ENCODE assay signal across 21 mouse cellular contexts in the genomic region with DNA sequence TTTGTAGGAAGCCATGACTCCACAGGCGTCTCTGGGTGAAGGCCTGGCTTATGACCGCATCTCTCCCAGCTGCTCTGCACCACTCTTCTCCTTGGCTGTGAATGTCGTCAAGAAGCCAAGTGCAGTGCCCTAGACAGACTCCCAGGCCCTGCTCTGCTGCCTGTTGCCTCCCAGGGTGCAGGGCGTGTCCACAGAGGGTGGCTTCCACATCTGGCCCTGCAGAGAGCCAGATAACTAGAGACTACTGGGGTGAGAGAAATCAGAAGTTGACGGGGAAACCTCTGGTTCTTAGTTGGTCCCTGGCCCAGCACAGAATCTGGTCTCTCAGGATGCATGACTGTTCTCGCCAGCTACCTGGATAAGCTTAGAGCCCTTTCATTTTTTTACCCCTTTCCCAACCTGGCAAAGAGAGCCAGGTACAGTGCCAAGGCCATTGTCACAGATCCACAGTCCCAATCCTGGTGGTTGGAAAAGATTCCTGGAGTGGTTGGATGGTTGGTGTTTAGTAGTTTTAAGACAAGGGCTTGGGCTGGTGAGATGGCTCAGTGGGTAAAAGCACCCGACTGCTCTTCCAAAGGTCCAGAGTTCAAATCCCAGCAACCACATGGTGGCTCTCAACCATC. TPM values are rescaled to one million over a fixed set of nuclear protein-coding genes. Genes with fewer than 3 reads are reported as not detected.
A peak's percentile ranks its signal among the peaks of the same experiment; 100 is the strongest.
DNase-seq lines count a peak whose midpoint lies in the region; ATAC-seq and TF ChIP-seq lines count a peak whose summit lies in the region.
"Had no signal": no experiment of that assay in that cellular context is flagged by ENCODE, and none has a peak within 500 bp of the region (broad histone marks: within the 10 kb centered on the region; RNA-seq: fewer than 3 reads in every experiment).

No protein-coding gene starts in this region.

- no peaks in the 10 kb centered on the region for H3K4me1 ChIP-seq in kidney, embryonic 15.5 days
- H3K4me1 ChIP-seq in kidney, embryonic 16.5 days (ENCODE audit: insufficient read depth, low read length): no peaks in the 10 kb centered on the region
- H3K4me1 ChIP-seq in liver, embryonic 14.5 days (replicated peaks; ENCODE audit: control insufficient read depth in 2 of 2, insufficient read depth in 2 of 2, low read length in 1 of 2): peaks cover 17 to 20% of the 10 kb centered on the region in 2 experiments
- no peaks in the 10 kb centered on the region for H3K4me1 ChIP-seq in stomach, embryonic 16.5 days (ENCODE audit: control insufficient read depth, insufficient read depth, low read length)

- TF ChIP-seq EP300 in liver, embryonic 14.5 days (IDR thresholded peaks at IDR 0.05; ENCODE audit: low read depth): peak; percentile 82

- 0 out of 2 replicates have a peak, but pooled peaks have one; percentile 7 for TF ChIP-seq CTCF in liver, embryonic 14.5 days (IDR thresholded peaks at IDR 0.05; ENCODE audit: low read depth)

- 84% methylated on average over 7 of the region's 7 CpGs for WGBS in kidney, embryonic 15.5 days
- WGBS in kidney, embryonic 16.5 days: 88% methylated on average over 7 of the region's 7 CpGs
- WGBS in liver, embryonic 14.5 days (ENCODE audit: insufficient replicate concordance): 24% methylated on average over 7 of the region's 7 CpGs
- 81% methylated on average over 7 of the region's 7 CpGs for WGBS in stomach, embryonic 16.5 days

- H3K27me3 ChIP-seq in kidney, embryonic 15.5 days: no peaks in the 10 kb centered on the region
- no peaks in the 10 kb centered on the region for H3K27me3 ChIP-seq in kidney, embryonic 16.5 days (ENCODE audit: insufficient read depth, low read length)
- H3K27me3 ChIP-seq in liver, embryonic 14.5 days (ENCODE audit: control insufficient read depth, insufficient read depth, low read length): no peaks in the 10 kb centered on the region
- no peaks in the 10 kb centered on the region for H3K27me3 ChIP-seq in stomach, embryonic 16.5 days (ENCODE audit: control insufficient read depth, insufficient read depth, low read length)
- H3K27me3 ChIP-seq: embryonic facial prominence, embryonic 13.5 days; midbrain, embryonic 15.5 days had no signal

- intact Hi-C loops in left cerebral cortex, postnatal 25 days (cut with DNase I): no loop called here

- ATAC-seq in kidney, embryonic 15.5 days (replicated peaks; ENCODE audit: low FRiP score): peak; percentile 75; the same call in 1 of the 2 replicates
- ATAC-seq in kidney, embryonic 16.5 days (ENCODE audit: low FRiP score, low TSS enrichment): no peak
- ATAC-seq in liver, embryonic 14.5 days (ENCODE audit: insufficient read depth): peak; percentile 100
- no peak for ATAC-seq in stomach, embryonic 16.5 days (ENCODE audit: insufficient read depth, low FRiP score)
- ATAC-seq: forebrain, embryonic 16.5 days; inflammation-experienced regulatory T-cells, adult 6 months; midbrain, embryonic 15.5 days had no signal

- no peak overlapping the region for H3K4me3 ChIP-seq in kidney, embryonic 15.5 days (replicated peaks)
- H3K4me3 ChIP-seq in kidney, embryonic 16.5 days (ENCODE audit: low read length): no peak overlapping the region
- no peak overlapping the region for H3K4me3 ChIP-seq in liver, embryonic 14.5 days (ENCODE audit: insufficient read depth in 1 of 2, low read depth in 2 of 2, low read length in 2 of 2)
- no peak overlapping the region for H3K4me3 ChIP-seq in stomach, embryonic 16.5 days (replicated peaks; ENCODE audit: low read length)
- H3K4me3 ChIP-seq: embryonic facial prominence, embryonic 13.5 days; midbrain, embryonic 15.5 days had no signal

- H3K9ac ChIP-seq in kidney, embryonic 15.5 days: no peak overlapping the region
- no peak overlapping the region for H3K9ac ChIP-seq in kidney, embryonic 16.5 days (replicated peaks; ENCODE audit: low read length)
- H3K9ac ChIP-seq in liver, embryonic 14.5 days (replicated peaks): peak overlapping the region; percentile 39
- H3K9ac ChIP-seq in stomach, embryonic 16.5 days (ENCODE audit: low read length): no peak overlapping the region
- H3K9ac ChIP-seq: embryonic facial prominence, embryonic 13.5 days; midbrain, embryonic 15.5 days had no signal

- DNase-seq in c-Kit-positive CD71-positive TER-119-positive erythroid progenitor cells, embryonic 14.5 days (ENCODE audit: low spot score): peak; percentile 85
- peak; percentile 83 to 88 (median 86) for DNase-seq in liver, embryonic 14.5 days (ENCODE audit: low read depth in 3 of 3, low spot score in 3 of 3)
- no peak for DNase-seq in gastrocnemius, adult 18-20 months (ENCODE audit: low spot score)
- DNase-seq in left cerebral cortex, postnatal 25 days (ENCODE audit: low spot score in 2 of 2): no peak
- DNase-seq in ovary, postnatal 14 days (ENCODE audit: low spot score): no peak
- DNase-seq: adrenal gland, postnatal 10 days; cerebellum, adult 9-11 months; gastrocnemius, postnatal 14 days; heart, postnatal 10 days; lung, postnatal 10 days had no signal

- no peak overlapping the region for H3K27ac ChIP-seq in kidney, embryonic 15.5 days
- no peak overlapping the region for H3K27ac ChIP-seq in kidney, embryonic 16.5 days (ENCODE audit: low read length)
- H3K27ac ChIP-seq in liver, embryonic 14.5 days: peak overlapping the region; percentile 88
- H3K27ac ChIP-seq in stomach, embryonic 16.5 days (ENCODE audit: low read length): peak overlapping the region; percentile 26; the same call in 1 of the 2 replicates
- H3K27ac ChIP-seq: midbrain, embryonic 15.5 days had no signal

- H3K4me2 ChIP-seq in kidney, embryonic 15.5 days: no peak overlapping the region
- no peak overlapping the region for H3K4me2 ChIP-seq in kidney, embryonic 16.5 days (replicated peaks; ENCODE audit: low read depth, low read length)
- H3K4me2 ChIP-seq in liver, embryonic 14.5 days (ENCODE audit: low read depth): peak overlapping the region; percentile 50
- no peak overlapping the region for H3K4me2 ChIP-seq in stomach, embryonic 16.5 days (ENCODE audit: low read depth, low read length)
- H3K4me2 ChIP-seq: embryonic facial prominence, embryonic 13.5 days; midbrain, embryonic 15.5 days had no signal

- peaks cover 81% of the 10 kb centered on the region for H3K36me3 ChIP-seq in kidney, embryonic 15.5 days
- H3K36me3 ChIP-seq in kidney, embryonic 16.5 days (ENCODE audit: insufficient read depth, low read length): peaks cover 45% of the 10 kb centered on the region
- peaks cover 18% of the 10 kb centered on the region for H3K36me3 ChIP-seq in liver, embryonic 14.5 days (replicated peaks; ENCODE audit: control insufficient read depth, insufficient read depth, low read depth)
- peaks cover 9% of the 10 kb centered on the region for H3K36me3 ChIP-seq in stomach, embryonic 16.5 days (ENCODE audit: control insufficient read depth, insufficient read depth, low read length)

- H3K9me3 ChIP-seq in kidney, embryonic 15.5 days (replicated peaks): no peaks in the 10 kb centered on the region
- H3K9me3 ChIP-seq in kidney, embryonic 16.5 days (ENCODE audit: low read length): no peaks in the 10 kb centered on the region
- no peaks in the 10 kb centered on the region for H3K9me3 ChIP-seq in liver, embryonic 14.5 days (ENCODE audit: control insufficient read depth, low read length)
- no peaks in the 10 kb centered on the region for H3K9me3 ChIP-seq in stomach, embryonic 16.5 days (replicated peaks; ENCODE audit: control insufficient read depth, low read length)
- H3K9me3 ChIP-seq: embryonic facial prominence, embryonic 13.5 days; midbrain, embryonic 15.5 days had no signal

RNA-seq across cellular contexts. Expression of a gene that starts 26.8 kb away (rescaled TPM):
- polyA plus RNA-seq in kidney, embryonic 15.5 days (2015; fragmentation: Nextera tagmentation; extraction: Ambion mirVana): 889 and 930 TPM in 2 replicates
- polyA plus RNA-seq in kidney, embryonic 16.5 days (2015; fragmentation: Nextera tagmentation; extraction: Ambion mirVana): 915 and 962 TPM in 2 replicates
- polyA plus RNA-seq in liver, embryonic 14.5 days (2012; rRNA removed): 481 and 569 TPM in 2 replicates
- 728 and 747 TPM in 2 replicates for polyA plus RNA-seq in liver, embryonic 14.5 days (2014; fragmentation: Nextera tagmentation; extraction: Ambion mirVana)
- 963 and 971 TPM in 2 replicates for polyA plus RNA-seq in stomach, embryonic 16.5 days (2015; fragmentation: Nextera tagmentation; extraction: Ambion mirVana)
- 1,000 to 10,000 TPM in 1 of 2 experiments, 100 to 1,000 TPM in 1; 977 to 1,022 TPM for total RNA-seq in gastrocnemius, adult 18-20 months (2021)
- total RNA-seq in left cerebral cortex, postnatal 25 days (2021): 100 to 1,000 TPM; 379 to 407 TPM

RNA-seq across cellular contexts. Expression of a gene that starts 27.1 kb away (rescaled TPM):
- polyA plus RNA-seq in kidney, embryonic 15.5 days (2015; fragmentation: Nextera tagmentation; extraction: Ambion mirVana): 71.6 and 72.1 TPM in 2 replicates
- polyA plus RNA-seq in kidney, embryonic 16.5 days (2015; fragmentation: Nextera tagmentation; extraction: Ambion mirVana): 70.9 and 71.8 TPM in 2 replicates
- 15.5 and 15.9 TPM in 2 replicates for polyA plus RNA-seq in liver, embryonic 14.5 days (2012; rRNA removed)
- polyA plus RNA-seq in liver, embryonic 14.5 days (2014; fragmentation: Nextera tagmentation; extraction: Ambion mirVana): 25.7 and 26.3 TPM in 2 replicates
- 61.4 and 68.2 TPM in 2 replicates for polyA plus RNA-seq in stomach, embryonic 16.5 days (2015; fragmentation: Nextera tagmentation; extraction: Ambion mirVana)
- 10 to 100 TPM; 25.5 to 26.6 TPM for total RNA-seq in gastrocnemius, adult 18-20 months (2021)
- 10 to 100 TPM; 27.8 to 30.8 TPM for total RNA-seq in left cerebral cortex, postnatal 25 days (2021)

RNA-seq across cellular contexts. Expression of a gene that starts 39.8 kb away (rescaled TPM):
- 34.5 and 36.5 TPM in 2 replicates for polyA plus RNA-seq in kidney, embryonic 15.5 days (2015; fragmentation: Nextera tagmentation; extraction: Ambion mirVana)
- 33.4 and 36.0 TPM in 2 replicates for polyA plus RNA-seq in kidney, embryonic 16.5 days (2015; fragmentation: Nextera tagmentation; extraction: Ambion mirVana)
- polyA plus RNA-seq in liver, embryonic 14.5 days (2012; rRNA removed): 7.8 and 10.0 TPM in 2 replicates
- 15.0 and 17.3 TPM in 2 replicates for polyA plus RNA-seq in liver, embryonic 14.5 days (2014; fragmentation: Nextera tagmentation; extraction: Ambion mirVana)
- polyA plus RNA-seq in stomach, embryonic 16.5 days (2015; fragmentation: Nextera tagmentation; extraction: Ambion mirVana): 34.2 and 37.1 TPM in 2 replicates
- 10 to 100 TPM; 15.7 to 16.5 TPM for total RNA-seq in gastrocnemius, adult 18-20 months (2021)
- total RNA-seq in left cerebral cortex, postnatal 25 days (2021): 10 to 100 TPM; 18.8 to 18.9 TPM

RNA-seq across cellular contexts. Expression of a gene that starts 57.5 kb away (rescaled TPM):
- polyA plus RNA-seq in kidney, embryonic 15.5 days (2015; fragmentation: Nextera tagmentation; extraction: Ambion mirVana): not detected in 2 replicates
- polyA plus RNA-seq in kidney, embryonic 16.5 days (2015; fragmentation: Nextera tagmentation; extraction: Ambion mirVana): not detected in 2 replicates
- polyA plus RNA-seq in liver, embryonic 14.5 days (2012; rRNA removed): not detected in 2 replicates
- polyA plus RNA-seq in liver, embryonic 14.5 days (2014; fragmentation: Nextera tagmentation; extraction: Ambion mirVana): not detected in 2 replicates
- polyA plus RNA-seq in stomach, embryonic 16.5 days (2015; fragmentation: Nextera tagmentation; extraction: Ambion mirVana): not detected in 2 replicates
- not detected for total RNA-seq in gastrocnemius, adult 18-20 months (2021)
- not detected for total RNA-seq in left cerebral cortex, postnatal 25 days (2021)
- total RNA-seq: adrenal gland, postnatal 10 days; gastrocnemius, postnatal 14 days; heart, postnatal 10 days; left cerebral cortex, postnatal 10 days had no signal
- polyA plus RNA-seq: C2C12; embryonic facial prominence, embryonic 13.5 days; forebrain, embryonic 16.5 days; inflammation-experienced regulatory T-cells, adult 6 months; large intestine, adult 2 months; midbrain, embryonic 15.5 days; neural tube, embryonic 14.5 days had no signal

Comparison
In these comparisons a context has a peak if more than half of its experiments do, and no peak if none do; other contexts are left out.
1. ATAC-seq: peak in kidney, embryonic 15.5 days (single experiment) and liver, embryonic 14.5 days (single experiment); none in kidney, embryonic 16.5 days (single experiment) and stomach, embryonic 16.5 days (single experiment).
2. H3K27ac ChIP-seq: peak in liver, embryonic 14.5 days (single experiment) and stomach, embryonic 16.5 days (single experiment); none in kidney, embryonic 15.5 days (single experiment) and kidney, embryonic 16.5 days (single experiment).
3. DNase-seq: peak in c-Kit-positive CD71-positive TER-119-positive erythroid progenitor cells, embryonic 14.5 days (single experiment) and liver, embryonic 14.5 days (3 of 3); none in gastrocnemius, adult 18-20 months (single experiment), left cerebral cortex, postnatal 25 days (0 of 2) and ovary, postnatal 14 days (single experiment).